Mouse (Mus musculus): ENCODE measurements around the gene Dpf2.

DNA sequence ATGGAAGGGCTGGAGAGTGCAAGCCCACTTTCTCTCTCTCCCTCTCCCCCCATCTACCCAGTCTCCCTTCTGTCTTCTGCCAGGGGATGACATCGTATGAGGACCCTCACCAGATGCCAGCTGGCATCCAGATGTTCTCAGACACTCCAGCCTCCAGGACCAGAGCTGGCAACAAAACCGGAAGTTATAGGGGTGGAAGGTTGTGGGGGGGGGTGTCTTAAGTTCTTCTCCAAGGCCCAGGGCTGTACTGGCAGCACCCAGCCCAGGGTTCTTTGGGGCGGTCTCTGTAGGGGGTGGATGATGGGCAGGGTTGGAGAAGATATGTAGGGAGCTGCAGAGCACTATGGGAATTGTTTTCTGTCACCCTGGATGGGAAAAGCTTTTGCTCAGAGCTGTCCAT, 15.7 kb upstream of the Dpf2 start:
- TF ChIP-seq EP300 (optimal IDR thresholded peaks at IDR 0.05), result no peak
- TF ChIP-seq CTCF (IDR thresholded peaks at IDR 0.05; ENCODE audit: low read depth), result no peak

Measured in stomach, postnatal 0 days (tissue).